Mouse (Mus musculus): Measurements from ENCODE around the gene Slit3.

DNA sequence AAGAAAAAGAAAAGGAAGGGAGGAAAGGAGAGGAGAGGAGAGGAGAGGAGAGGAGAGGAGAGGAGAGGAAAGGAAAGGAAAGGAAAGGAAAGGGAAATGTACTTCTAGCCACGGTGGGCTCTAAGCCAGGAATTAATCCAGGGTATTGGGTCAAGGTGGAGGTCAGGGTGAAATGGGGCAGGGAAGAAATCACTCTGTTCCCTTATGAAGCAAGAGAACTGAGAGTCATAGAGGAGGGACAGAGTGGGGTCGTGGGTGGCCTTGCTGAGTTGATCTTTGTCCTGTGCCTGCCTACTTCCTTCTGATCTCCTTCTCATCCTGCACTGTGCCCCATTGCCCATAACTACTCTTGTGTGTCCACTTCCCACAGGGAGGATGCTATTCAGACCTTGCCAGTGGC is 31.9 kb downstream of the Slit3 start:
- no peak for TF ChIP-seq POLR2A (IDR thresholded peaks at IDR 0.05; ENCODE audit: low read depth, low read length)
- no peak for TF ChIP-seq CTCF (IDR thresholded peaks at IDR 0.05; ENCODE audit: borderline replicate concordance, insufficient read depth, low read length)
